Mouse (Mus musculus) kidney, embryonic 14.5 days (tissue): ENCODE measurements around the gene Me3. TPM values are rescaled to one million over a fixed set of nuclear protein-coding genes. Genes with fewer than 3 reads are reported as not detected.

ENCODE experiments used
- ATAC-seq: fragments of 200-750 bp; cut with Nextera tagmentation; 2 replicates; pipeline ENCODE4 v1.8.0; 2017; ENCODE audit warnings: moderate number of reproducible peaks, mild to moderate bottlenecking, moderate TSS enrichment, moderate library complexity; ENCODE audit not compliant: low FRiP score, low TSS enrichment
- H3K27ac ChIP-seq: fragments of 300-500 bp; sonication (generic); 2 replicates; pipeline ENCODE4 v1.5.1; 2014; ENCODE audit warnings: low read depth, mild to moderate bottlenecking, low read length, moderate library complexity, mixed read lengths
- H3K27me3 ChIP-seq: fragments of 300-500 bp; sonication (generic); 2 replicates; pipeline ENCODE4 v1.6.1; 2014; ENCODE audit warnings: mild to moderate bottlenecking, low read length; ENCODE audit not compliant: control insufficient read depth, insufficient read depth
- H3K36me3 ChIP-seq: fragments of 300-500 bp; sonication (generic); 2 replicates; pipeline ENCODE4 v1.6.1; 2014; ENCODE audit warnings: low read length, mixed read lengths; ENCODE audit not compliant: control insufficient read depth, insufficient read depth
- H3K4me1 ChIP-seq: fragments of 300-500 bp; sonication (generic); 2 replicates; pipeline ENCODE4 v1.6.1; 2014; ENCODE audit warnings: low read length, mixed read lengths; ENCODE audit not compliant: control insufficient read depth, insufficient read depth
- H3K4me2 ChIP-seq: fragments of 300-500 bp; sonication (generic); replicated peaks from 2 replicates; pipeline ENCODE4 v1.6.1; 2014; ENCODE audit warnings: low read depth, mild to moderate bottlenecking, low read length
- H3K4me3 ChIP-seq: fragments of 300-500 bp; sonication (generic); 2 replicates; pipeline ENCODE4 v1.5.1; 2014; ENCODE audit warnings: mild to moderate bottlenecking, low read length
- H3K9ac ChIP-seq: fragments of 300-500 bp; sonication (generic); 2 replicates; pipeline ENCODE4 v1.6.1; 2014; ENCODE audit warnings: low read depth, mild to moderate bottlenecking, low read length, moderate library complexity
- H3K9me3 ChIP-seq: fragments of 300-500 bp; sonication (generic); 2 replicates; pipeline ENCODE4 v1.6.1; 2016; ENCODE audit warnings: low read length; ENCODE audit not compliant: control insufficient read depth
- WGBS: fragments of 180-500 bp; shearing (Covaris S2); extraction: QIAGEN DNeasy Blood & Tissue Kit; methylation state at CpG from one replicate; pipeline ENCODE4 v1.1.7; 2014; 5-methylcytosine and 5-hydroxymethylcytosine counted together
- polyA plus RNA-seq: library from polyadenylated mRNA; unstranded; fragments of >200 nt; fragmentation: Nextera tagmentation; extraction: Ambion mirVana; gene quantifications from 2 replicates; pipeline ENCODE4 v1.2.1, GENCODE M21; 2014

Me3 gene
- polyA plus RNA-seq, 1 experiment from 2014 or later: 9.9 TPM

- Histone ChIP-seq H3K4me2 (no peak overlapping the region), H3K36me3 (no peaks in the 10 kb centered on the region), H3K27me3 (no peaks in the 10 kb centered on the region), H3K9ac (no peak overlapping the region), H3K4me1 (no peaks in the 10 kb centered on the region), H3K9me3 (no peaks in the 10 kb centered on the region), H3K27ac (no peak overlapping the region; the same call in 1 of the 2 replicates), H3K4me3 (no peak overlapping the region)
- 45% methylated on average over 4 of the region's 4 CpGs for WGBS
- ATAC-seq: peak; percentile 86; the same call in 1 of the 2 replicates
These were observed 8.9 kb upstream of the Me3 start for GRCm38 (mm10) chr7:89623331-89623730.

GRCm38 (mm10) chr7:89627393-89627792, 4.8 kb upstream of the Me3 start:
- Histone ChIP-seq H3K27me3 (no peaks in the 10 kb centered on the region), H3K4me2 (no peak overlapping the region), H3K4me1 (no peaks in the 10 kb centered on the region), H3K27ac (no peak overlapping the region), H3K9me3 (no peaks in the 10 kb centered on the region), H3K9ac (no peak overlapping the region), H3K36me3 (no peaks in the 10 kb centered on the region), H3K4me3 (no peak overlapping the region)
- ATAC-seq: no peak

GRCm38 (mm10) chr7:89628006-89628405, 4.2 kb upstream of the Me3 start:
- no peak for ATAC-seq
- Histone ChIP-seq H3K27ac (no peak overlapping the region), H3K36me3 (no peaks in the 10 kb centered on the region), H3K27me3 (no peaks in the 10 kb centered on the region), H3K9ac (no peak overlapping the region), H3K4me3 (no peak overlapping the region), H3K9me3 (no peaks in the 10 kb centered on the region), H3K4me1 (no peaks in the 10 kb centered on the region), H3K4me2 (no peak overlapping the region)
- WGBS: 56% methylated on average over 2 of the region's 2 CpGs

GRCm38 (mm10) chr7:89629006-89629405, 3.2 kb upstream of the Me3 start:
- no peak overlapping the region for H3K9ac ChIP-seq
- no peak overlapping the region for H3K27ac ChIP-seq
- ATAC-seq: no peak
- H3K4me1 ChIP-seq: no peaks in the 10 kb centered on the region
- H3K4me2 ChIP-seq: no peak overlapping the region
- 65% methylated on average over 4 of the region's 4 CpGs for WGBS
- no peaks in the 10 kb centered on the region for H3K36me3 ChIP-seq
- no peaks in the 10 kb centered on the region for H3K27me3 ChIP-seq
- H3K4me3 ChIP-seq: no peak overlapping the region
- no peaks in the 10 kb centered on the region for H3K9me3 ChIP-seq

- no peak overlapping the region for H3K4me3 ChIP-seq
- no peaks in the 10 kb centered on the region for H3K36me3 ChIP-seq
- H3K9ac ChIP-seq: no peak overlapping the region
- H3K27me3 ChIP-seq: no peaks in the 10 kb centered on the region
- H3K4me1 ChIP-seq: no peaks in the 10 kb centered on the region
- no peaks in the 10 kb centered on the region for H3K9me3 ChIP-seq
- WGBS: 82% methylated on average over 3 of the region's 3 CpGs
- H3K4me2 ChIP-seq: no peak overlapping the region
- no peak overlapping the region for H3K27ac ChIP-seq
- no peak for ATAC-seq
These were observed 2.3 kb upstream of the Me3 start for GRCm38 (mm10) chr7:89629914-89630313.

GRCm38 (mm10) chr7:89630796-89631195, 1.4 kb upstream of the Me3 start:
- H3K4me2 ChIP-seq: no peak overlapping the region
- H3K27me3 ChIP-seq: no peaks in the 10 kb centered on the region
- H3K9me3 ChIP-seq: no peaks in the 10 kb centered on the region
- H3K36me3 ChIP-seq: no peaks in the 10 kb centered on the region
- H3K27ac ChIP-seq: no peak overlapping the region
- no peak overlapping the region for H3K9ac ChIP-seq
- H3K4me1 ChIP-seq: no peaks in the 10 kb centered on the region
- no peak for ATAC-seq
- WGBS: 74% methylated on average over 3 of the region's 3 CpGs
- no peak overlapping the region for H3K4me3 ChIP-seq

GRCm38 (mm10) chr7:89640533-89640932, 8.3 kb downstream of the Me3 start:
- H3K9me3 ChIP-seq: no peaks in the 10 kb centered on the region; the same call in 1 of the 2 replicates
- no peaks in the 10 kb centered on the region for H3K27me3 ChIP-seq
- no peak overlapping the region for H3K4me2 ChIP-seq
- H3K4me1 ChIP-seq: no peaks in the 10 kb centered on the region
- H3K9ac ChIP-seq: no peak overlapping the region
- no peak for ATAC-seq
- H3K4me3 ChIP-seq: no peak overlapping the region
- no peaks in the 10 kb centered on the region for H3K36me3 ChIP-seq
- 88% methylated on average over 6 of the region's 6 CpGs for whole genome bisulfite sequencing
- H3K27ac ChIP-seq: no peak overlapping the region

- Histone ChIP-seq H3K27me3 (no peaks in the 10 kb centered on the region), H3K4me1 (no peaks in the 10 kb centered on the region), H3K36me3 (no peaks in the 10 kb centered on the region), H3K27ac (no peak overlapping the region), H3K9ac (no peak overlapping the region), H3K9me3 (no peaks in the 10 kb centered on the region; the same call in 1 of the 2 replicates), H3K4me3 (no peak overlapping the region), H3K4me2 (no peak overlapping the region)
- 77% methylated on average over 8 of the region's 8 CpGs for WGBS
- no peak for ATAC-seq
These were observed 8.9 kb downstream of the Me3 start for GRCm38 (mm10) chr7:89640944-89641661.

- Histone ChIP-seq H3K4me3 (no peak overlapping the region), H3K9me3 (no peaks in the 10 kb centered on the region; the same call in 1 of the 2 replicates), H3K36me3 (no peaks in the 10 kb centered on the region), H3K9ac (no peak overlapping the region), H3K27me3 (no peaks in the 10 kb centered on the region), H3K27ac (no peak overlapping the region), H3K4me1 (no peaks in the 10 kb centered on the region), H3K4me2 (no peak overlapping the region)
- no peak for ATAC-seq
- 63% methylated on average over 3 of the region's 3 CpGs for WGBS
These were observed 12.8 kb downstream of the Me3 start for GRCm38 (mm10) chr7:89645015-89645414.
